Mouse (Mus musculus) G1E (cell line): ENCODE data around the gene Tmem19. TPM values are rescaled to one million over a fixed set of nuclear protein-coding genes. Genes with fewer than 3 reads are reported as not detected.

Experiments
- ATAC-seq: 2 replicates; pipeline ENCODE4 v1.8.0; 2016; ENCODE audit warnings: mild to moderate bottlenecking; ENCODE audit not compliant: insufficient number of reproducible peaks, poor library complexity, low FRiP score, severe bottlenecking; ENCODE audit errors: extremely low read depth
- DNase-seq: peaks from one replicate; pipeline ENCODE4 v3.0.0; 2012; ENCODE audit warnings: low spot score
- H3K27me3 ChIP-seq: 2 replicates; pipeline ENCODE4 v1.6.1; 2012; ENCODE audit warnings: mild to moderate bottlenecking, low read length, inconsistent platforms; ENCODE audit not compliant: insufficient read depth
- H3K36me3 ChIP-seq: replicated peaks from 2 replicates; pipeline ENCODE3; 2012; ENCODE audit warnings: mild to moderate bottlenecking, inconsistent platforms
- H3K4me1 ChIP-seq: 2 replicates; pipeline ENCODE4 v1.6.1; 2012; ENCODE audit warnings: low read depth, low read length, inconsistent platforms, mixed read lengths; ENCODE audit not compliant: insufficient read depth
- H3K4me3 ChIP-seq: 2 replicates; pipeline ENCODE4 v1.5.1; 2012; ENCODE audit warnings: low read depth, mild to moderate bottlenecking, inconsistent platforms, low read length, moderate library complexity, mixed read lengths
- H3K9me3 ChIP-seq: replicated peaks from 2 replicates; pipeline ENCODE4 v1.6.1; 2012; ENCODE audit warnings: inconsistent platforms
- CTCF ChIP-seq: IDR thresholded peaks from 2 replicates; pipeline ENCODE4 v1.5.1; 2012; ENCODE audit warnings: low read depth, low read length, inconsistent platforms, mixed read lengths
- GATA1 ChIP-seq: IDR thresholded peaks from 2 replicates; pipeline ENCODE4 v1.6.1; 2012; ENCODE audit warnings: borderline replicate concordance, low read length, inconsistent platforms, mixed read lengths
- GATA2 ChIP-seq: IDR thresholded peaks from 2 replicates; pipeline ENCODE4 v1.6.1; 2012; ENCODE audit warnings: low read depth, low read length, inconsistent platforms, borderline replicate concordance
- POLR2AphosphoS5 ChIP-seq: IDR thresholded peaks from 2 replicates; pipeline ENCODE4 v1.6.1; 2012; ENCODE audit warnings: low read depth, low read length, inconsistent platforms; ENCODE audit not compliant: insufficient replicate concordance
- TAL1 ChIP-seq: conservative IDR thresholded peaks from 2 replicates; pipeline ENCODE4 v1.6.1; 2012; ENCODE audit warnings: low read depth, low read length, inconsistent platforms, mixed read lengths
- polyA plus RNA-seq: library from polyadenylated mRNA; stranded (reverse); fragments of >175 nt; gene quantifications from 2 replicates; pipeline ENCODE4 v1.2.3, GENCODE M21; 2012
- total RNA-seq, 2 experiments: library from RNA; stranded (forward) in 1 of 2; stranded (reverse) in 1 of 2; fragments of 200-1000 nt in 1 of 2; fragments of >200 nt in 1 of 2; fragmentation: Nextera tagmentation in 1 of 2; gene quantifications; 2 replicates each; pipeline ENCODE4 v1.2.3; 2014 to 2017

Gene Tmem19
- total and polyA plus RNA-seq, 3 experiments, result 2.9 to 17.9 (median 10.5) TPM

- Histone ChIP-seq H3K27me3 (no peaks in the 10 kb centered on the region), H3K4me3 (no peak overlapping the region), H3K36me3 (peaks cover 36% of the 10 kb centered on the region), H3K4me1 (peaks cover 30% of the 10 kb centered on the region), H3K9me3 (no peaks in the 10 kb centered on the region)
- TF ChIP-seq TAL1 (no peak), GATA1 (no peak), CTCF (no peak), POLR2AphosphoS5 (no peak), GATA2 (no peak)
- DNase-seq (no peak), ATAC-seq (no peak)
Measured at GRCm38 (mm10) chr10:115359066-115359465, 3.2 kb downstream of the Tmem19 start.

DNA sequence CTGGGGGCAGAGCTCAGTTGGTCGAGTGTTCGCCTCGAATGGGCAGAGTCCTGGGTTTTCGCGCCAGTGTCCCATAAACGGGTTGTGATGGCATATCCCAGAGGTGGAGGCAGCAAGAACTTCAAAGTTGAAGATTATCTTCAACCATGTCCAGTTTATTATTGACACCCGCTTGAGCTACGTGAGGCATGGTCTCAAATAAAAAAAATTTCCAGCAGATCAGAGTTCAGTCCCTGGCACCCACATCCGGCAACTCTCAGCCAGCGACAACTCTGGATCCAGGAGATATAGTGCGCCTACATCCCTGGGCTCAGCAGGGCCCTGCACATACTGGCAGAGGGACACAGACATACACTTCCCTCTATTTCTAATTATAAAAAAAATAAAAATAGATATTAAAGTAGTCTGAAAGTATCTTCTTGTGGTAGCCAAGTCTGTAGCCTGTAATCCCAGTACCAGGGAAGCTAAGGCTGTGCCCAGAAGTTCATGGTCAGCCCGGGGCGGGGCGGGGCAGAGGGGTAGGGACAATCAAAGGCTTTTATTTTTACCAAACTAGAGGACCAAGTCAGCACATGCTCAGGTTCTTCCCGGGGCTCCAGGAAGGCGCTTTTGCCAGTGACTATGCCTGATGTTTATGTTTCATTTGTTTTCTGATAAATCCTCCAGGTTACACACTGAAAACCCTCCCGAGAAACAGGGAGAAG, 3.9 kb downstream of the Tmem19 start:
- Histone ChIP-seq H3K4me1 (peaks cover 28% of the 10 kb centered on the region), H3K9me3 (no peaks in the 10 kb centered on the region), H3K27me3 (no peaks in the 10 kb centered on the region), H3K36me3 (peaks cover 36% of the 10 kb centered on the region), H3K4me3 (no peak overlapping the region)
- no peak for ATAC-seq
- TF ChIP-seq POLR2AphosphoS5 (no peak), GATA2 (no peak), CTCF (no peak), GATA1 (no peak), TAL1 (no peak)
- no peak for DNase-seq

- Histone ChIP-seq H3K4me3 (no peak overlapping the region), H3K9me3 (no peaks in the 10 kb centered on the region), H3K36me3 (peaks cover 36% of the 10 kb centered on the region), H3K4me1 (peaks cover 18% of the 10 kb centered on the region), H3K27me3 (no peaks in the 10 kb centered on the region)
- ATAC-seq (no peak), DNase-seq (no peak)
- no peak for TF ChIP-seq POLR2AphosphoS5
- no peak for TF ChIP-seq TAL1
- TF ChIP-seq CTCF, result no peak
- no peak for TF ChIP-seq GATA2
- no peak for TF ChIP-seq GATA1
Measured at GRCm38 (mm10) chr10:115356106-115356505, 6.2 kb downstream of the Tmem19 start.

GRCm38 (mm10) chr10:115355016-115355415, 7.3 kb downstream of the Tmem19 start:
- H3K4me3 ChIP-seq, result no peak overlapping the region
- no peaks in the 10 kb centered on the region for H3K9me3 ChIP-seq
- peaks cover 13% of the 10 kb centered on the region for H3K4me1 ChIP-seq
- no peak for ATAC-seq
- no peaks in the 10 kb centered on the region for H3K27me3 ChIP-seq
- TF ChIP-seq GATA2, result no peak
- no peak for DNase-seq
- peaks cover 36% of the 10 kb centered on the region for H3K36me3 ChIP-seq

DNA sequence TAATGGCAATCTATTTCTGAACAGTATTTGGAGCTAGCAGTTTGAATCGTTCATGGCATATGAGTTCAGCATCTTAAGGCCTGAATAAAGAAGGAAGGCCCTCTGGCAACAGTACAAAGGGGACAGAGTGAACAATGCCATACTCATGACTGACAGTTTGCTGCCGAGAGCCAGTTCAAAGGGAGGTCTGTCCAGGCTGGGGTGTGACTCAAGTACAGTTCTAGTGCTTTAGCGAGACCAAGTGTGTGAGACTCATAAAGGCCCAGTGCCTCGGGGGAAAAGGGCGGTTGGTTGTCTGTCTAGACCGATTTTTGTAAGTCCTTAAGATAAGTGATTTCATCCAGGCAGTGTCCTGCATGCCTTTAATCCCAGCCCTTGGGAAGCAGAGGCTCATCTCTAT, 7.7 kb downstream of the Tmem19 start:
- ATAC-seq, result no peak
- H3K9me3 ChIP-seq, result no peaks in the 10 kb centered on the region
- no peaks in the 10 kb centered on the region for H3K27me3 ChIP-seq
- no peak overlapping the region for H3K4me3 ChIP-seq
- TF ChIP-seq POLR2AphosphoS5 (no peak), GATA2 (no peak), GATA1 (no peak), TAL1 (no peak), CTCF (no peak)
- peaks cover 13% of the 10 kb centered on the region for H3K4me1 ChIP-seq
- DNase-seq, result no peak
- H3K36me3 ChIP-seq, result peaks cover 37% of the 10 kb centered on the region

DNA sequence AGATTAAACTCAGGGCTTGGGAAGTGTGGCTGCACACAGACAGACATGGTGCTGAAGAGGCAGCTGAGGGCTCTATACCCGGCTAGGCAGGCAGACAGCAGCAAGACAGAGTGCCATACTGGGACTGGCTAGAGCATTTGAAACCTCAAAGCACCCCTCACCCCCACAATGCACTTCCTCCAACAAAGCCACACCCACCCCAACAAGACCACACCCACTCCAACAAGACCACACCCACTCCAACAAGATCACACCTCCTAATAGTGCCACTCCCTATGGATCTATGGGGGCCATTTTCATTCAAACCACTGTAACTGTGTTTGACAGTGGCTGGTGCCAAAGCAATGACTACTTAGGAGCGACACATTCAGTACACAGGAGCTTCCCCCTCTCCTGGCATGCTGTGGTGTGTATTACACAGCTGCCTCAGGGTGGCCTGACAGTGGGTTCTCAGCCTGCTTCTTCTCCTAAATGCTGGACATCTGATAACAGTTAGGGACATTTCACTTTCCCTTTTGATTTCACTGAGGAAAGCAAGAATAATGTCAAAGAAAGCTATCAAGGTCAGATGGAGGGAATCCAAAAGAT, 11.4 kb downstream of the Tmem19 start:
- H3K9me3 ChIP-seq, result no peaks in the 10 kb centered on the region
- no peak for TF ChIP-seq CTCF
- no peak for TF ChIP-seq POLR2AphosphoS5
- no peak for TF ChIP-seq GATA1
- TF ChIP-seq TAL1, result no peak
- no peak for TF ChIP-seq GATA2
- no peak for DNase-seq
- no peak overlapping the region for H3K4me3 ChIP-seq
- no peaks in the 10 kb centered on the region for H3K27me3 ChIP-seq
- peaks cover 7% of the 10 kb centered on the region for H3K4me1 ChIP-seq
- ATAC-seq, result no peak
- H3K36me3 ChIP-seq, result peaks cover 29% of the 10 kb centered on the region
